Comparison of ENCODE assay signal across 9 mouse cellular contexts in genomic region chr7:121064309-121064708, GRCm38 (mm10). TPM values are rescaled to one million over a fixed set of nuclear protein-coding genes. Genes with fewer than 3 reads are reported as not detected.
A peak's percentile ranks its signal among the peaks of the same experiment; 100 is the strongest.
DNase-seq lines count a peak whose midpoint lies in the region; ATAC-seq and TF ChIP-seq lines count a peak whose summit lies in the region.
"Had no signal": no experiment of that assay in that cellular context is flagged by ENCODE, and none has a peak within 500 bp of the region (broad histone marks: within the 10 kb centered on the region; RNA-seq: fewer than 3 reads in every experiment).

No protein-coding gene starts in this region.

- H3K4me1 ChIP-seq in liver, adult 2 months (ENCODE audit: control insufficient read depth, insufficient read depth, low read length): peaks cover 3% of the 10 kb centered on the region; the same call in 1 of the 2 replicates
- H3K4me1 ChIP-seq in small intestine, adult 2 months (ENCODE audit: control insufficient read depth, insufficient read depth, insufficient read length, low read length): peaks cover 5% of the 10 kb centered on the region; the same call in 1 of the 2 replicates
- H3K4me1 ChIP-seq in forebrain, embryonic 13.5 days: 0 out of 2 replicates have a peak, but pooled peaks cover 3% of the 10 kb centered on the region
- H3K4me1 ChIP-seq: embryonic facial prominence, embryonic 15.5 days had no signal

- no peaks in the 10 kb centered on the region; the same call in 1 of the 2 replicates for H3K79me2 ChIP-seq in liver, adult 2 months (ENCODE audit: control insufficient read depth, insufficient read depth, low read length)

- no peaks in the 10 kb centered on the region for H3K27me3 ChIP-seq in liver, adult 2 months (ENCODE audit: control insufficient read depth, insufficient read depth, low read length)
- H3K27me3 ChIP-seq in small intestine, adult 2 months (ENCODE audit: control insufficient read depth, insufficient read depth, low read length): no peaks in the 10 kb centered on the region
- no peaks in the 10 kb centered on the region for H3K27me3 ChIP-seq in forebrain, embryonic 13.5 days
- H3K27me3 ChIP-seq: embryonic facial prominence, embryonic 15.5 days had no signal

- peaks cover 10% of the 10 kb centered on the region for H3K36me3 ChIP-seq in liver, adult 2 months (ENCODE audit: control insufficient read depth, insufficient read depth, low read length)
- peaks cover 6% of the 10 kb centered on the region for H3K36me3 ChIP-seq in small intestine, adult 2 months (ENCODE audit: control insufficient read depth, insufficient read depth, low read length)
- H3K36me3 ChIP-seq in forebrain, embryonic 13.5 days (ENCODE audit: poor library complexity, severe bottlenecking): peaks cover 23% of the 10 kb centered on the region

- no peak for TF ChIP-seq POLR2A in liver, adult 2 months (IDR thresholded peaks at IDR 0.05; ENCODE audit: extremely low read depth, insufficient read depth, low read length)
- no peak for TF ChIP-seq POLR2A in small intestine, adult 2 months (IDR thresholded peaks at IDR 0.05; ENCODE audit: low read depth, low read length)

- no peak overlapping the region for H3K4me3 ChIP-seq in liver, adult 2 months (ENCODE audit: insufficient read depth, low read depth, low read length)
- no peak overlapping the region for H3K4me3 ChIP-seq in small intestine, adult 2 months (ENCODE audit: low read depth, low read length)
- H3K4me3 ChIP-seq in forebrain, embryonic 13.5 days: no peak overlapping the region
- H3K4me3 ChIP-seq: embryonic facial prominence, embryonic 15.5 days had no signal

- no peak overlapping the region for H3K9ac ChIP-seq in liver, adult 2 months (ENCODE audit: low read depth, low read length)
- no peak overlapping the region for H3K9ac ChIP-seq in forebrain, embryonic 13.5 days
- H3K9ac ChIP-seq: embryonic facial prominence, embryonic 15.5 days had no signal

- H3K4me2 ChIP-seq in forebrain, embryonic 13.5 days: no peak overlapping the region
- H3K4me2 ChIP-seq: embryonic facial prominence, embryonic 15.5 days had no signal

- peak; percentile 16 for DNase-seq in cerebellum, adult 9-10 months
- DNase-seq in cerebellum, adult 8-10 months: no peak
- no peak for DNase-seq in liver, adult 2 months (ENCODE audit: extremely low read depth, low read depth, low spot score)
- no peak for DNase-seq in liver
- no peak for DNase-seq in cerebellum, postnatal 4 days (ENCODE audit: low spot score in 2 of 2)

- H3K27ac ChIP-seq in liver, adult 2 months (replicated peaks; ENCODE audit: insufficient read depth, low read depth, low read length): no peak overlapping the region
- H3K27ac ChIP-seq in small intestine, adult 2 months (ENCODE audit: insufficient read depth, low read depth, low read length): no peak overlapping the region
- H3K27ac ChIP-seq in forebrain, embryonic 13.5 days: no peak overlapping the region
- H3K27ac ChIP-seq: embryonic facial prominence, embryonic 15.5 days had no signal

- WGBS in liver, adult 2 months: 57% methylated on average over 4 of the region's 4 CpGs
- WGBS in small intestine, adult 2 months: 36% methylated on average over 4 of the region's 4 CpGs
- WGBS in forebrain, embryonic 13.5 days: 69% methylated on average over 4 of the region's 4 CpGs

- H3K9me3 ChIP-seq in forebrain, embryonic 13.5 days (replicated peaks): no peaks in the 10 kb centered on the region
- H3K9me3 ChIP-seq: embryonic facial prominence, embryonic 15.5 days had no signal

- TF ChIP-seq CTCF in liver, adult 2 months (IDR thresholded peaks at IDR 0.05; ENCODE audit: low read depth, low read length): 0 out of 2 replicates have a peak, but pooled peaks have one; percentile 4
- peak; percentile 21; the same call in 1 of the 2 replicates for TF ChIP-seq CTCF in small intestine, adult 2 months (IDR thresholded peaks at IDR 0.05; ENCODE audit: extremely low read depth, insufficient read length, insufficient replicate concordance, low read depth, low read length)

- 0 out of 2 replicates have a peak, but pooled peaks have one; percentile 37 for ATAC-seq in erythroblast, adult 5-6 weeks (replicated peaks; ENCODE audit: low FRiP score, poor library complexity, severe bottlenecking)
- no peak for ATAC-seq in forebrain, embryonic 13.5 days

RNA-seq across cellular contexts. Expression of gene Igsf6, which starts 10.1 kb away (rescaled TPM):
- total RNA-seq in liver, adult 2 months (2014; rRNA removed): 3.2 and 4.0 TPM in 2 replicates
- 0.41 and 0.82 TPM in 2 replicates for polyA plus RNA-seq in liver, adult 2 months (2012; rRNA removed)
- 143 and 177 TPM in 2 replicates for total RNA-seq in erythroblast, adult 5-6 weeks (2015; ENCODE audit: low replicate concordance)
- 89.2 and 93.5 TPM in 2 replicates for total RNA-seq in erythroblast, adult 5-6 weeks (2017; ENCODE audit: low replicate concordance)
- polyA plus RNA-seq in small intestine, adult 2 months (2012; rRNA removed): 0.52 and 0.63 TPM in 2 replicates
- polyA plus RNA-seq in forebrain, embryonic 13.5 days (2015; fragmentation: Nextera tagmentation; extraction: Ambion mirVana): 0.63 and 0.96 TPM in 2 replicates

RNA-seq across cellular contexts. Expression of gene Otoa, which starts 17.1 kb away (rescaled TPM):
- total RNA-seq in liver, adult 2 months (2014; rRNA removed): 0.09 TPM in 1 of 2 replicates, not detected in the other
- polyA plus RNA-seq in liver, adult 2 months (2012; rRNA removed): 0.02 TPM in 1 of 2 replicates, not detected in the other
- total RNA-seq in erythroblast, adult 5-6 weeks (2015; ENCODE audit: low replicate concordance): not detected in 2 replicates
- not detected in 2 replicates for total RNA-seq in erythroblast, adult 5-6 weeks (2017; ENCODE audit: low replicate concordance)
- 0.08 and 0.38 TPM in 2 replicates for polyA plus RNA-seq in small intestine, adult 2 months (2012; rRNA removed)
- 0.05 and 0.31 TPM in 2 replicates for polyA plus RNA-seq in forebrain, embryonic 13.5 days (2015; fragmentation: Nextera tagmentation; extraction: Ambion mirVana)

RNA-seq across cellular contexts. Expression of gene Mettl9, which starts 30.1 kb away (rescaled TPM):
- 37.9 and 41.4 TPM in 2 replicates for total RNA-seq in liver, adult 2 months (2014; rRNA removed)
- polyA plus RNA-seq in liver, adult 2 months (2012; rRNA removed): 13.8 and 18.8 TPM in 2 replicates
- total RNA-seq in erythroblast, adult 5-6 weeks (2015; ENCODE audit: low replicate concordance): 29.2 and 54.1 TPM in 2 replicates
- 38.6 and 72.2 TPM in 2 replicates for total RNA-seq in erythroblast, adult 5-6 weeks (2017; ENCODE audit: low replicate concordance)
- 15.2 and 22.6 TPM in 2 replicates for polyA plus RNA-seq in small intestine, adult 2 months (2012; rRNA removed)
- 225 and 230 TPM in 2 replicates for polyA plus RNA-seq in forebrain, embryonic 13.5 days (2015; fragmentation: Nextera tagmentation; extraction: Ambion mirVana)
